Mouse (Mus musculus): ENCODE results near the gene Gm11060. TPM values are rescaled to one million over a fixed set of nuclear protein-coding genes. Genes with fewer than 3 reads are reported as not detected.

Gene Gm11060
- polyA plus RNA-seq, 1 experiment from 2014 or later, result not detected

GRCm38 (mm10) chr2:105089083-105089482 lies 2.7 kb upstream of the Gm11060 start:
- no peak overlapping the region for H3K4me3 ChIP-seq (ENCODE audit: low read depth, low read length)
- no peaks in the 10 kb centered on the region for H3K9me3 ChIP-seq (ENCODE audit: low read depth, low read length)
- H3K36me3 ChIP-seq (ENCODE audit: insufficient read depth), result no peaks in the 10 kb centered on the region
- TF ChIP-seq CTCF (IDR thresholded peaks at IDR 0.05; ENCODE audit: low read depth), result no peak
- H3K27ac ChIP-seq (ENCODE audit: low read depth), result no peak overlapping the region
- H3K9ac ChIP-seq, result no peak overlapping the region
- WGBS, result 49% methylated on average over 4 of the region's 4 CpGs
- no peak overlapping the region for H3K4me2 ChIP-seq
- H3K27me3 ChIP-seq (ENCODE audit: insufficient read depth, low read length), result no peaks in the 10 kb centered on the region
- ATAC-seq (ENCODE audit: insufficient read depth) (no peak), DNase-seq (peak; percentile 24)
- 0 out of 2 replicates have a peak, but pooled peaks cover 3% of the 10 kb centered on the region for H3K4me1 ChIP-seq (ENCODE audit: insufficient read depth)

- no peak overlapping the region for H3K4me3 ChIP-seq (ENCODE audit: low read depth, low read length)
- H3K36me3 ChIP-seq (ENCODE audit: insufficient read depth), result no peaks in the 10 kb centered on the region
- no peak for TF ChIP-seq CTCF (IDR thresholded peaks at IDR 0.05; ENCODE audit: low read depth)
- DNase-seq (peak; percentile 90), ATAC-seq (ENCODE audit: insufficient read depth) (peak; percentile 79)
- no peak overlapping the region for H3K9ac ChIP-seq
- no peaks in the 10 kb centered on the region for H3K27me3 ChIP-seq (ENCODE audit: insufficient read depth, low read length)
- WGBS, result 22% methylated on average over 7 of the region's 7 CpGs
- H3K4me1 ChIP-seq (ENCODE audit: insufficient read depth), result 0 out of 2 replicates have a peak, but pooled peaks cover 3% of the 10 kb centered on the region
- H3K4me2 ChIP-seq, result no peak overlapping the region
- H3K27ac ChIP-seq (ENCODE audit: low read depth), result peak overlapping the region; percentile 4; the same call in 1 of the 2 replicates
- H3K9me3 ChIP-seq (ENCODE audit: low read depth, low read length), result no peaks in the 10 kb centered on the region
Observed at GRCm38 (mm10) chr2:105089581-105090508, 2.0 kb upstream of the Gm11060 start.

GRCm38 (mm10) chr2:105090991-105091390 lies 827 bp upstream of the Gm11060 start:
- Histone ChIP-seq H3K9ac (no peak overlapping the region), H3K4me1 (ENCODE audit: insufficient read depth) (0 out of 2 replicates have a peak, but pooled peaks cover 3% of the 10 kb centered on the region), H3K4me3 (ENCODE audit: low read depth, low read length) (no peak overlapping the region), H3K36me3 (ENCODE audit: insufficient read depth) (no peaks in the 10 kb centered on the region), H3K27me3 (ENCODE audit: insufficient read depth, low read length) (no peaks in the 10 kb centered on the region), H3K4me2 (no peak overlapping the region), H3K27ac (ENCODE audit: low read depth) (no peak overlapping the region), H3K9me3 (ENCODE audit: low read depth, low read length) (no peaks in the 10 kb centered on the region)
- no peak for TF ChIP-seq CTCF (IDR thresholded peaks at IDR 0.05; ENCODE audit: low read depth)
- DNase-seq (no peak), ATAC-seq (ENCODE audit: insufficient read depth) (no peak)
- 72% methylated on average over 5 of the region's 5 CpGs for WGBS

- Histone ChIP-seq H3K4me1 (ENCODE audit: insufficient read depth) (no peaks in the 10 kb centered on the region), H3K27me3 (ENCODE audit: insufficient read depth, low read length) (no peaks in the 10 kb centered on the region), H3K36me3 (ENCODE audit: insufficient read depth) (no peaks in the 10 kb centered on the region), H3K4me3 (ENCODE audit: low read depth, low read length) (no peak overlapping the region), H3K9ac (no peak overlapping the region), H3K9me3 (ENCODE audit: low read depth, low read length) (no peaks in the 10 kb centered on the region), H3K27ac (ENCODE audit: low read depth) (no peak overlapping the region), H3K4me2 (no peak overlapping the region)
- WGBS, result 83% methylated on average over 22 of the region's 22 CpGs
- no peak for DNase-seq
- no peak for TF ChIP-seq CTCF (IDR thresholded peaks at IDR 0.05; ENCODE audit: low read depth)
- no peak for ATAC-seq (ENCODE audit: insufficient read depth)
Observed at GRCm38 (mm10) chr2:105097294-105097953, 5.6 kb downstream of the Gm11060 start.

GRCm38 (mm10) chr2:105099410-105099809 lies 7.6 kb downstream of the Gm11060 start:
- Histone ChIP-seq H3K27me3 (ENCODE audit: insufficient read depth, low read length) (no peaks in the 10 kb centered on the region), H3K9ac (no peak overlapping the region), H3K36me3 (ENCODE audit: insufficient read depth) (no peaks in the 10 kb centered on the region), H3K9me3 (ENCODE audit: low read depth, low read length) (no peaks in the 10 kb centered on the region), H3K4me2 (no peak overlapping the region), H3K4me3 (ENCODE audit: low read depth, low read length) (no peak overlapping the region), H3K27ac (ENCODE audit: low read depth) (no peak overlapping the region), H3K4me1 (ENCODE audit: insufficient read depth) (no peaks in the 10 kb centered on the region)
- WGBS, result 72% methylated on average over 7 of the region's 7 CpGs
- no peak for ATAC-seq (ENCODE audit: insufficient read depth)
- peak; percentile 42 for DNase-seq
- TF ChIP-seq CTCF (IDR thresholded peaks at IDR 0.05; ENCODE audit: low read depth), result no peak

- TF ChIP-seq CTCF (IDR thresholded peaks at IDR 0.05; ENCODE audit: low read depth), result no peak
- Histone ChIP-seq H3K36me3 (ENCODE audit: insufficient read depth) (no peaks in the 10 kb centered on the region), H3K4me1 (ENCODE audit: insufficient read depth) (no peaks in the 10 kb centered on the region), H3K27ac (ENCODE audit: low read depth) (no peak overlapping the region), H3K4me3 (ENCODE audit: low read depth, low read length) (no peak overlapping the region), H3K9me3 (ENCODE audit: low read depth, low read length) (no peaks in the 10 kb centered on the region), H3K4me2 (no peak overlapping the region), H3K27me3 (ENCODE audit: insufficient read depth, low read length) (no peaks in the 10 kb centered on the region), H3K9ac (no peak overlapping the region)
- no peak for ATAC-seq (ENCODE audit: insufficient read depth)
- WGBS, result 54% methylated on average over 7 of the region's 7 CpGs
- DNase-seq, result no peak
Observed at GRCm38 (mm10) chr2:105100541-105100940, 8.7 kb downstream of the Gm11060 start.

- ATAC-seq (ENCODE audit: insufficient read depth) (peak; percentile 73; the same call in 1 of the 2 replicates), DNase-seq (peak; percentile 77)
- TF ChIP-seq CTCF (IDR thresholded peaks at IDR 0.05; ENCODE audit: low read depth), result peak; percentile 40
- 19% methylated on average over 6 of the region's 6 CpGs for WGBS
- Histone ChIP-seq H3K4me1 (ENCODE audit: insufficient read depth) (no peaks in the 10 kb centered on the region), H3K9ac (no peak overlapping the region), H3K9me3 (ENCODE audit: low read depth, low read length) (no peaks in the 10 kb centered on the region), H3K27ac (ENCODE audit: low read depth) (no peak overlapping the region), H3K4me3 (ENCODE audit: low read depth, low read length) (no peak overlapping the region), H3K4me2 (no peak overlapping the region), H3K27me3 (ENCODE audit: insufficient read depth, low read length) (0 out of 2 replicates have a peak, but pooled peaks cover 17% of the 10 kb centered on the region), H3K36me3 (ENCODE audit: insufficient read depth) (no peaks in the 10 kb centered on the region)
Observed at GRCm38 (mm10) chr2:105108703-105109158, 16.9 kb downstream of the Gm11060 start.
